Comparison of ENCODE assay signal across 9 mouse cellular contexts in genomic region chr11:115630532-115631504, GRCm38 (mm10). TPM values are rescaled to one million over a fixed set of nuclear protein-coding genes. Genes with fewer than 3 reads are reported as not detected.
A peak's percentile ranks its signal among the peaks of the same experiment; 100 is the strongest.
DNase-seq lines count a peak whose midpoint lies in the region; ATAC-seq and TF ChIP-seq lines count a peak whose summit lies in the region.
"Had no signal": no experiment of that assay in that cellular context is flagged by ENCODE, and none has a peak within 500 bp of the region (broad histone marks: within the 10 kb centered on the region; RNA-seq: fewer than 3 reads in every experiment).

No protein-coding gene starts in this region.

- H3K9ac ChIP-seq in ES-Bruce4 (ENCODE audit: low read depth, poor library complexity, severe bottlenecking) = peak overlapping the region; percentile 62
- H3K9ac ChIP-seq in heart, embryonic 13.5 days = peak overlapping the region; percentile 50; the same call in 1 of the 2 replicates

- WGBS in heart, embryonic 13.5 days = 43% methylated on average over 16 of the region's 16 CpGs

- no peak for ATAC-seq in heart, embryonic 13.5 days (ENCODE audit: extremely low read depth, insufficient number of reproducible peaks, low FRiP score, low TSS enrichment)

- no peaks in the 10 kb centered on the region for H3K9me3 ChIP-seq in ES-Bruce4 (replicated peaks; ENCODE audit: control insufficient read depth, insufficient read depth, low read length, poor library complexity, severe bottlenecking)
- no peaks in the 10 kb centered on the region for H3K9me3 ChIP-seq in heart, embryonic 13.5 days

- H3K36me3 ChIP-seq in ES-Bruce4 (ENCODE audit: control insufficient read depth, insufficient read depth, low read length, poor library complexity, severe bottlenecking) = no peaks in the 10 kb centered on the region
- no peaks in the 10 kb centered on the region for H3K36me3 ChIP-seq in heart, embryonic 13.5 days

- H3K27ac ChIP-seq in ES-Bruce4 (ENCODE audit: insufficient read depth, low read length) = peak overlapping the region; percentile 96
- no peak overlapping the region for H3K27ac ChIP-seq in heart, embryonic 13.5 days (replicated peaks)

- peak; percentile 32 for TF ChIP-seq POLR2A in ES-Bruce4 (IDR thresholded peaks at IDR 0.05; ENCODE audit: insufficient read depth, low read length)

- TF ChIP-seq EP300 in ES-Bruce4 (IDR thresholded peaks at IDR 0.05; ENCODE audit: insufficient read depth, low read depth, low read length) = peak; percentile 78

- no peak overlapping the region; the same call in 1 of the 2 replicates for H3K4me2 ChIP-seq in heart, embryonic 13.5 days

- H3K4me1 ChIP-seq in ES-Bruce4 (ENCODE audit: control insufficient read depth, insufficient read depth, low read length) = peaks cover 2% of the 10 kb centered on the region
- H3K4me1 ChIP-seq in heart, embryonic 13.5 days = peaks cover 9% of the 10 kb centered on the region

- no peaks in the 10 kb centered on the region for H3K27me3 ChIP-seq in ES-Bruce4 (ENCODE audit: control insufficient read depth, insufficient read depth, low read length, poor library complexity, severe bottlenecking)
- no peaks in the 10 kb centered on the region for H3K27me3 ChIP-seq in heart, embryonic 13.5 days (replicated peaks)

- TF ChIP-seq CTCF in ES-Bruce4 (IDR thresholded peaks at IDR 0.05; ENCODE audit: low read depth, low read length) = no peak

- peak; percentile 51 for DNase-seq in 3T3-L1 (ENCODE audit: low read depth, low spot score)
- peak; percentile 77 to 82 for DNase-seq in lung, postnatal 4 days
- no peak for DNase-seq in adrenal gland, postnatal 25 days
- DNase-seq in adrenal gland, postnatal 14 days = no peak
- DNase-seq in cerebellum, adult 18-20 months = no peak
- no peak for DNase-seq in layer of hippocampus, adult 9-10 months (ENCODE audit: low spot score)

- H3K4me3 ChIP-seq in ES-Bruce4 (ENCODE audit: low read depth, low read length) = peak overlapping the region; percentile 42
- no peak overlapping the region for H3K4me3 ChIP-seq in heart, embryonic 13.5 days
- H3K4me3 ChIP-seq: erythroblast, embryonic 14.5 days had no signal

RNA-seq across cellular contexts. Expression of gene Slc25a19, which starts 2.7 kb away (rescaled TPM):
- 34.7 and 35.8 TPM in 2 replicates for polyA plus RNA-seq in ES-Bruce4 (2011; ENCODE audit: insufficient read depth, insufficient read length, low read depth, missing spikeins)
- 36.4 and 37.2 TPM in 2 replicates for polyA plus RNA-seq in heart, embryonic 13.5 days (2015; fragmentation: Nextera tagmentation; extraction: Ambion mirVana)
- 107 and 114 TPM in 2 replicates for total RNA-seq in adrenal gland, postnatal 25 days (2021)
- 181 and 188 TPM in 2 replicates for total RNA-seq in adrenal gland, postnatal 14 days (2021)

RNA-seq across cellular contexts. Expression of gene Mif4gd, which starts 18.0 kb away (rescaled TPM):
- polyA plus RNA-seq in ES-Bruce4 (2011; ENCODE audit: insufficient read depth, insufficient read length, low read depth, missing spikeins) = 50.4 and 55.0 TPM in 2 replicates
- polyA plus RNA-seq in heart, embryonic 13.5 days (2015; fragmentation: Nextera tagmentation; extraction: Ambion mirVana) = 23.1 and 24.6 TPM in 2 replicates
- 135 and 205 TPM in 2 replicates for total RNA-seq in adrenal gland, postnatal 25 days (2021)
- 98.2 and 112 TPM in 2 replicates for total RNA-seq in adrenal gland, postnatal 14 days (2021)

RNA-seq across cellular contexts. Expression of gene Gga3, which starts 27.0 kb away (rescaled TPM):
- 69.3 and 79.4 TPM in 2 replicates for polyA plus RNA-seq in ES-Bruce4 (2011; ENCODE audit: insufficient read depth, insufficient read length, low read depth, missing spikeins)
- 14.0 and 14.9 TPM in 2 replicates for polyA plus RNA-seq in heart, embryonic 13.5 days (2015; fragmentation: Nextera tagmentation; extraction: Ambion mirVana)
- 25.4 and 31.1 TPM in 2 replicates for total RNA-seq in adrenal gland, postnatal 25 days (2021)
- 19.5 and 23.8 TPM in 2 replicates for total RNA-seq in adrenal gland, postnatal 14 days (2021)

RNA-seq across cellular contexts. Expression of gene Mrps7, which starts 27.1 kb away (rescaled TPM):
- polyA plus RNA-seq in ES-Bruce4 (2011; ENCODE audit: insufficient read depth, insufficient read length, low read depth, missing spikeins) = 29.3 and 35.5 TPM in 2 replicates
- 79.2 and 86.8 TPM in 2 replicates for polyA plus RNA-seq in heart, embryonic 13.5 days (2015; fragmentation: Nextera tagmentation; extraction: Ambion mirVana)
- 89.3 and 99.8 TPM in 2 replicates for total RNA-seq in adrenal gland, postnatal 25 days (2021)
- total RNA-seq in adrenal gland, postnatal 14 days (2021) = 81.0 and 87.7 TPM in 2 replicates

Comparison
In these comparisons a context has a peak if more than half of its experiments do, and no peak if none do; other contexts are left out.
1. DNase-seq: peak in 3T3-L1 (single experiment) and lung, postnatal 4 days (2 of 2); none in adrenal gland, postnatal 25 days (single experiment), adrenal gland, postnatal 14 days (single experiment), cerebellum, adult 18-20 months (0 of 2) and layer of hippocampus, adult 9-10 months (single experiment).